Mouse (Mus musculus) midbrain, embryonic 11.5 days (tissue): Measurements from ENCODE around the gene Dynlrb1. TPM values are rescaled to one million over a fixed set of nuclear protein-coding genes. Genes with fewer than 3 reads are reported as not detected.

Experiments
- ATAC-seq: fragments of 200-750 bp; cut with Nextera tagmentation; 2 replicates; pipeline ENCODE4 v1.8.0; 2017; ENCODE audit warnings: moderate TSS enrichment, moderate library complexity; ENCODE audit not compliant: low FRiP score
- DNase-seq: peaks from one replicate; pipeline ENCODE4 v3.0.0; 2015; ENCODE audit warnings: low spot score; ENCODE audit errors: missing footprints
- H3K27ac ChIP-seq: fragments of 300-500 bp; sonication (generic); 2 replicates; pipeline ENCODE4 v1.5.1; 2014; ENCODE audit warnings: low read depth, low read length
- H3K27me3 ChIP-seq: fragments of 300-500 bp; sonication (generic); 2 replicates; pipeline ENCODE4 v1.6.1; 2014; ENCODE audit warnings: mild to moderate bottlenecking, low read length, moderate library complexity, mixed read lengths; ENCODE audit not compliant: control insufficient read depth, insufficient read depth
- H3K36me3 ChIP-seq: fragments of 300-500 bp; sonication (generic); 2 replicates; pipeline ENCODE4 v1.6.1; 2014; ENCODE audit warnings: mild to moderate bottlenecking, low read length, moderate library complexity, mixed read lengths; ENCODE audit not compliant: control insufficient read depth, insufficient read depth
- H3K4me1 ChIP-seq: fragments of 300-500 bp; sonication (generic); 2 replicates; pipeline ENCODE4 v1.6.1; 2014; ENCODE audit warnings: low read length; ENCODE audit not compliant: control insufficient read depth, insufficient read depth
- H3K4me2 ChIP-seq: fragments of 300-500 bp; sonication (generic); 2 replicates; pipeline ENCODE4 v1.6.1; 2014; ENCODE audit warnings: mild to moderate bottlenecking, moderate library complexity
- H3K4me3 ChIP-seq: fragments of 300-500 bp; sonication (generic); 2 replicates; pipeline ENCODE4 v1.5.1; 2014; ENCODE audit warnings: low read depth, low read length
- H3K9ac ChIP-seq: fragments of 300-500 bp; sonication (generic); 2 replicates; pipeline ENCODE4 v1.6.1; 2014; ENCODE audit warnings: low read length
- H3K9me3 ChIP-seq: fragments of 300-500 bp; sonication (generic); 2 replicates; pipeline ENCODE4 v1.6.1; 2016; ENCODE audit warnings: low read length; ENCODE audit not compliant: control insufficient read depth
- WGBS: fragments of 180-500 bp; shearing (Covaris S2); extraction: QIAGEN DNeasy Blood & Tissue Kit; methylation state at CpG from one replicate; pipeline ENCODE4 v1.1.7; 2014; 5-methylcytosine and 5-hydroxymethylcytosine counted together
- polyA plus RNA-seq: library from polyadenylated mRNA; unstranded; fragments of >200 nt; fragmentation: Nextera tagmentation; extraction: Ambion mirVana; gene quantifications from 2 replicates; pipeline ENCODE4 v1.2.1, GENCODE M21; 2014

Gene Dynlrb1
- polyA plus RNA-seq, 1 experiment from 2014 or later, result 519 TPM

- Histone ChIP-seq H3K9ac (no peak overlapping the region), H3K27me3 (no peaks in the 10 kb centered on the region), H3K9me3 (no peaks in the 10 kb centered on the region), H3K4me1 (no peaks in the 10 kb centered on the region), H3K4me3 (no peak overlapping the region), H3K36me3 (peaks cover 46% of the 10 kb centered on the region), H3K27ac (no peak overlapping the region), H3K4me2 (no peak overlapping the region)
- DNase-seq, result no peak
- ATAC-seq, result no peak
- 93% methylated on average over 1 of the region's 1 CpGs for whole genome bisulfite sequencing
Observed at GRCm38 (mm10) chr2:155248206-155248605, 11.9 kb downstream of the Dynlrb1 start.

GRCm38 (mm10) chr2:155248718-155249117, 12.4 kb downstream of the Dynlrb1 start:
- Histone ChIP-seq H3K27ac (no peak overlapping the region), H3K36me3 (peaks cover 45% of the 10 kb centered on the region), H3K9me3 (no peaks in the 10 kb centered on the region), H3K9ac (no peak overlapping the region), H3K27me3 (no peaks in the 10 kb centered on the region), H3K4me1 (no peaks in the 10 kb centered on the region), H3K4me2 (no peak overlapping the region), H3K4me3 (no peak overlapping the region)
- WGBS, result 82% methylated on average over 2 of the region's 2 CpGs
- no peak for ATAC-seq
- no peak for DNase-seq

GRCm38 (mm10) chr2:155249588-155249987, 13.3 kb downstream of the Dynlrb1 start:
- DNase-seq, result no peak
- WGBS, result 93% methylated on average over 5 of the region's 5 CpGs

GRCm38 (mm10) chr2:155265526-155265925, 29.2 kb downstream of the Dynlrb1 start:
- ATAC-seq (no peak), DNase-seq (peak; percentile 60)
- Histone ChIP-seq H3K4me3 (no peak overlapping the region), H3K9me3 (no peaks in the 10 kb centered on the region), H3K4me2 (no peak overlapping the region), H3K9ac (no peak overlapping the region), H3K27ac (no peak overlapping the region), H3K4me1 (no peaks in the 10 kb centered on the region), H3K36me3 (no peaks in the 10 kb centered on the region), H3K27me3 (no peaks in the 10 kb centered on the region)
- 91% methylated on average over 6 of the region's 6 CpGs for WGBS

More at GRCm38 (mm10) chr2:155249588-155249987, 13.3 kb downstream of the Dynlrb1 start:
- H3K4me2 ChIP-seq, result no peak overlapping the region
- no peaks in the 10 kb centered on the region for H3K27me3 ChIP-seq
- peaks cover 42% of the 10 kb centered on the region for H3K36me3 ChIP-seq
- no peaks in the 10 kb centered on the region for H3K9me3 ChIP-seq
- no peak overlapping the region for H3K4me3 ChIP-seq
- H3K9ac ChIP-seq, result no peak overlapping the region
- no peaks in the 10 kb centered on the region for H3K4me1 ChIP-seq
- no peak for ATAC-seq
- no peak overlapping the region for H3K27ac ChIP-seq

GRCm38 (mm10) chr2:155266896-155267295, 30.6 kb downstream of the Dynlrb1 start:
- H3K4me1 ChIP-seq, result no peaks in the 10 kb centered on the region
- H3K36me3 ChIP-seq, result no peaks in the 10 kb centered on the region
- ATAC-seq (no peak), DNase-seq (no peak)
- H3K9me3 ChIP-seq, result no peaks in the 10 kb centered on the region
- H3K27me3 ChIP-seq, result no peaks in the 10 kb centered on the region
- H3K9ac ChIP-seq, result no peak overlapping the region
- WGBS, result 84% methylated on average over 5 of the region's 5 CpGs
- H3K4me3 ChIP-seq, result no peak overlapping the region
- H3K4me2 ChIP-seq, result no peak overlapping the region
- H3K27ac ChIP-seq, result no peak overlapping the region

GRCm38 (mm10) chr2:155271957-155272356, 35.6 kb downstream of the Dynlrb1 start:
- no peaks in the 10 kb centered on the region for H3K9me3 ChIP-seq
- H3K9ac ChIP-seq, result no peak overlapping the region
- H3K4me1 ChIP-seq, result peaks cover 2% of the 10 kb centered on the region; the same call in 1 of the 2 replicates
- H3K27ac ChIP-seq, result no peak overlapping the region
- no peak for ATAC-seq
- H3K4me3 ChIP-seq, result no peak overlapping the region
- WGBS, result 83% methylated on average over 6 of the region's 6 CpGs
- H3K36me3 ChIP-seq, result no peaks in the 10 kb centered on the region
- H3K4me2 ChIP-seq, result no peak overlapping the region
- DNase-seq, result peak; percentile 79
- no peaks in the 10 kb centered on the region for H3K27me3 ChIP-seq

GRCm38 (mm10) chr2:155272396-155273170, 36.2 kb downstream of the Dynlrb1 start:
- no peak for ATAC-seq
- 81% methylated on average over 10 of the region's 10 CpGs for WGBS

GRCm38 (mm10) chr2:155273603-155274002, 37.3 kb downstream of the Dynlrb1 start:
- Histone ChIP-seq H3K4me2 (no peak overlapping the region), H3K9me3 (no peaks in the 10 kb centered on the region), H3K27me3 (no peaks in the 10 kb centered on the region), H3K27ac (no peak overlapping the region), H3K9ac (no peak overlapping the region), H3K36me3 (no peaks in the 10 kb centered on the region), H3K4me1 (peaks cover 7% of the 10 kb centered on the region), H3K4me3 (no peak overlapping the region)
- no peak for ATAC-seq
- WGBS, result 88% methylated on average over 8 of the region's 8 CpGs
- peak; percentile 60 for DNase-seq

More at GRCm38 (mm10) chr2:155272396-155273170, 36.2 kb downstream of the Dynlrb1 start:
- peak; percentile 70 for DNase-seq
- Histone ChIP-seq H3K9ac (no peak overlapping the region), H3K4me3 (no peak overlapping the region), H3K9me3 (no peaks in the 10 kb centered on the region), H3K27me3 (no peaks in the 10 kb centered on the region), H3K27ac (no peak overlapping the region), H3K4me2 (no peak overlapping the region), H3K36me3 (no peaks in the 10 kb centered on the region), H3K4me1 (peaks cover 7% of the 10 kb centered on the region)

GRCm38 (mm10) chr2:155276195-155276594, 39.9 kb downstream of the Dynlrb1 start, which contains the start of gene Map1lc3a:
Gene Map1lc3a (plus strand): TSS chr2:155276297.
- 2% methylated on average over 47 of the region's 47 CpGs for WGBS
- Histone ChIP-seq H3K9ac (peak within 1 kb of the TSS; percentile 84), H3K27me3 (no peaks in the 10 kb centered on the region), H3K4me2 (peak within 1 kb of the TSS; percentile 73), H3K4me3 (peak within 1 kb of the TSS; percentile 90), H3K27ac (no peak within 1 kb of the TSS), H3K36me3 (no peaks in the 10 kb centered on the region), H3K4me1 (peaks cover 7% of the 10 kb centered on the region), H3K9me3 (no peaks in the 10 kb centered on the region)
- peak; percentile 99 for DNase-seq
- ATAC-seq, result peak; percentile 91
